In the genomic region with DNA sequence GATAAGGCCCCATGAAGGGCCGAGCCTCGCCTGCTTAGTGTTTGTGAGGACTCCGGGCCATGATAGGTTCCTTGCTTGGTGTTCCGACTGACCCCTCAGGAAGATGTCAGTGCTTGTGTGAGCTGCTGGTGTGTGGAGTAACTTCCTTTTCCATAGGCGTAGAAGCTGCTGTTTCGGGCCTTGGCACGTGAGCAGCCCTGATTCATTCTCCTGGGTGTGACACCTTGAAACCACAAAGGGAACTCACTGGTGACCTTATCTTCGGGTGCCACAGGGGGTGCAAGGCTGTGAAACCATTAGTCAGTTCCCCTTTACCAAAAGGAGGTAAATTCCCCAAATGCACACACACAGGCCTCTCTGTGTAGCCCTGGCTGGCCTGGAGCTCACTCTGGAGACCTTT, we compare ENCODE assay signal across 12 mouse cellular contexts. TPM values are rescaled to one million over a fixed set of nuclear protein-coding genes. Genes with fewer than 3 reads are reported as not detected.
DNase-seq lines count a peak whose midpoint lies in the region; ATAC-seq and TF ChIP-seq lines count a peak whose summit lies in the region.
"Had no signal": no experiment of that assay in that cellular context is flagged by ENCODE, and none has a peak within 500 bp of the region (broad histone marks: within the 10 kb centered on the region; RNA-seq: fewer than 3 reads in every experiment).

No protein-coding gene starts in this region.

- no peak for DNase-seq in layer of hippocampus, adult 2 months (ENCODE audit: low spot score in 2 of 2)
- DNase-seq in layer of hippocampus, adult 9-10 months (ENCODE audit: low spot score) = no peak
- DNase-seq in c-Kit-positive CD71-negative TER-119-negative erythroid progenitor cells, embryonic 14.5 days (ENCODE audit: low read depth) = peak; percentile 67
- DNase-seq in spleen, postnatal 4 days (ENCODE audit: low spot score in 2 of 2) = peak; percentile 56 to 75
- DNase-seq in forebrain, embryonic 14.5 days (ENCODE audit: low spot score) = no peak
- DNase-seq: gastrocnemius, postnatal 25 days had no signal

- H3K9me3 ChIP-seq in lung, embryonic 16.5 days (ENCODE audit: control insufficient read depth, low read length) = no peaks in the 10 kb centered on the region
- H3K9me3 ChIP-seq in midbrain, embryonic 16.5 days (replicated peaks; ENCODE audit: control insufficient read depth, low read length, poor library complexity, severe bottlenecking) = no peaks in the 10 kb centered on the region
- H3K9me3 ChIP-seq in forebrain, embryonic 14.5 days (replicated peaks; ENCODE audit: control insufficient read depth, low read length) = no peaks in the 10 kb centered on the region
- H3K9me3 ChIP-seq: neural tube, embryonic 13.5 days had no signal

- H3K27me3 ChIP-seq in lung, embryonic 16.5 days (ENCODE audit: control insufficient read depth, insufficient read depth, low read depth, low read length) = no peaks in the 10 kb centered on the region
- no peaks in the 10 kb centered on the region for H3K27me3 ChIP-seq in midbrain, embryonic 16.5 days (ENCODE audit: control insufficient read depth, insufficient read depth, low read depth, low read length)
- H3K27me3 ChIP-seq in forebrain, embryonic 14.5 days (replicated peaks; ENCODE audit: control insufficient read depth, insufficient read depth, low read length) = no peaks in the 10 kb centered on the region
- H3K27me3 ChIP-seq: neural tube, embryonic 13.5 days; Patski had no signal

- no peaks in the 10 kb centered on the region; the same call in 1 of the 2 replicates for H3K36me3 ChIP-seq in lung, embryonic 16.5 days (ENCODE audit: control insufficient read depth, insufficient read depth, low read length)
- H3K36me3 ChIP-seq in midbrain, embryonic 16.5 days (ENCODE audit: control insufficient read depth, insufficient read depth, low read length) = peaks cover 2% of the 10 kb centered on the region
- H3K36me3 ChIP-seq in forebrain, embryonic 14.5 days (ENCODE audit: control insufficient read depth, insufficient read depth, low read length) = peaks cover 16% of the 10 kb centered on the region; the same call in 1 of the 2 replicates

- H3K4me3 ChIP-seq in layer of hippocampus, adult 2 months = no peak overlapping the region
- H3K4me3 ChIP-seq in lung, embryonic 16.5 days (ENCODE audit: low read length) = no peak overlapping the region
- no peak overlapping the region for H3K4me3 ChIP-seq in midbrain, embryonic 16.5 days (ENCODE audit: low read depth, low read length)
- no peak overlapping the region for H3K4me3 ChIP-seq in forebrain, embryonic 14.5 days (ENCODE audit: low read depth, low read length)
- H3K4me3 ChIP-seq: neural tube, embryonic 13.5 days had no signal

- peak overlapping the region; percentile 23; the same call in 1 of the 2 replicates for H3K27ac ChIP-seq in layer of hippocampus, adult 2 months
- H3K27ac ChIP-seq in lung, embryonic 16.5 days (ENCODE audit: low read length) = peak overlapping the region; percentile 52; the same call in 1 of the 2 replicates
- H3K27ac ChIP-seq in midbrain, embryonic 16.5 days (ENCODE audit: low read length) = no peak overlapping the region
- H3K27ac ChIP-seq in forebrain, embryonic 14.5 days (ENCODE audit: low read depth, low read length) = no peak overlapping the region
- H3K27ac ChIP-seq: neural tube, embryonic 13.5 days had no signal

- no peak for TF ChIP-seq CTCF in layer of hippocampus, adult 2 months (conservative IDR thresholded peaks at IDR 0.05)

- WGBS in lung, embryonic 16.5 days = 75% methylated on average over 8 of the region's 8 CpGs
- WGBS in midbrain, embryonic 16.5 days = 86% methylated on average over 8 of the region's 8 CpGs
- WGBS in forebrain, embryonic 14.5 days = 87% methylated on average over 8 of the region's 8 CpGs

- H3K4me1 ChIP-seq in lung, embryonic 16.5 days (replicated peaks; ENCODE audit: control insufficient read depth, insufficient read depth, low read length) = peaks cover 5% of the 10 kb centered on the region; the same call in 1 of the 2 replicates
- no peaks in the 10 kb centered on the region for H3K4me1 ChIP-seq in midbrain, embryonic 16.5 days (ENCODE audit: control insufficient read depth, insufficient read depth, low read length)
- H3K4me1 ChIP-seq in forebrain, embryonic 14.5 days (ENCODE audit: control insufficient read depth, insufficient read depth, low read length) = no peaks in the 10 kb centered on the region
- H3K4me1 ChIP-seq: neural tube, embryonic 13.5 days had no signal

- ATAC-seq in lung, embryonic 16.5 days (ENCODE audit: low read depth) = no peak; the same call in 1 of the 2 replicates
- ATAC-seq in midbrain, embryonic 16.5 days = no peak
- no peak for ATAC-seq in cerebellum, adult (ENCODE audit: insufficient number of reproducible peaks, low FRiP score, low TSS enrichment)
- ATAC-seq in forebrain, embryonic 14.5 days = no peak
- ATAC-seq: intestine, embryonic 16.5 days; Patski had no signal

- no peak overlapping the region for H3K4me2 ChIP-seq in lung, embryonic 16.5 days (ENCODE audit: low read depth, low read length)
- H3K4me2 ChIP-seq in midbrain, embryonic 16.5 days (ENCODE audit: low read length) = no peak overlapping the region
- no peak overlapping the region for H3K4me2 ChIP-seq in forebrain, embryonic 14.5 days (ENCODE audit: low read length)
- H3K4me2 ChIP-seq: neural tube, embryonic 13.5 days had no signal

- no peak overlapping the region for H3K9ac ChIP-seq in lung, embryonic 16.5 days (ENCODE audit: low read length)
- no peak overlapping the region for H3K9ac ChIP-seq in midbrain, embryonic 16.5 days (ENCODE audit: low read depth, low read length)
- H3K9ac ChIP-seq in forebrain, embryonic 14.5 days (ENCODE audit: low read length) = no peak overlapping the region
- H3K9ac ChIP-seq: neural tube, embryonic 13.5 days had no signal

RNA-seq across cellular contexts. Expression of gene St3gal5, which starts 43.0 kb away (rescaled TPM):
- total RNA-seq in layer of hippocampus, adult 2 months (2021) = 10 to 100 TPM; 99.3 TPM
- polyA plus RNA-seq in lung, embryonic 16.5 days (2015; fragmentation: Nextera tagmentation; extraction: Ambion mirVana) = 40.5 and 43.1 TPM in 2 replicates
- 53.2 and 56.2 TPM in 2 replicates for polyA plus RNA-seq in midbrain, embryonic 16.5 days (2015; fragmentation: Nextera tagmentation; extraction: Ambion mirVana)
- 25.5 and 33.1 TPM in 2 replicates for polyA plus RNA-seq in forebrain, embryonic 14.5 days (2014; fragmentation: Nextera tagmentation; extraction: Ambion mirVana)

Comparison
In these comparisons a context has a peak if more than half of its experiments do, and no peak if none do; other contexts are left out.
1. DNase-seq: peak in c-Kit-positive CD71-negative TER-119-negative erythroid progenitor cells, embryonic 14.5 days (single experiment) and spleen, postnatal 4 days (2 of 2); none in layer of hippocampus, adult 2 months (0 of 2), layer of hippocampus, adult 9-10 months (single experiment) and forebrain, embryonic 14.5 days (single experiment).
2. H3K27ac ChIP-seq: peak in layer of hippocampus, adult 2 months (single experiment) and lung, embryonic 16.5 days (single experiment); none in midbrain, embryonic 16.5 days (single experiment) and forebrain, embryonic 14.5 days (single experiment).